Mouse (Mus musculus) heart, postnatal 10 days (tissue): ENCODE results near the gene Plcxd2. TPM values are rescaled to one million over a fixed set of nuclear protein-coding genes. Genes with fewer than 3 reads are reported as not detected.

Experiments
- DNase-seq, 2 experiments: peaks; one replicate each; pipeline ENCODE4 v3.0.0; 2021
- intact Hi-C: fragments of 180-260 bp; cut with DNase I; formaldehyde crosslinking; loops from one replicate; pipeline ENCODE4 v1.15.1; 2025
- total RNA-seq, 2 experiments: library from RNA; stranded (reverse); gene quantifications; 2 replicates each; pipeline ENCODE4 v1.2.3; 2021

Plcxd2 gene
- total RNA-seq, 2 experiments from 2014 or later: 0.19 to 0.27 TPM

DNA sequence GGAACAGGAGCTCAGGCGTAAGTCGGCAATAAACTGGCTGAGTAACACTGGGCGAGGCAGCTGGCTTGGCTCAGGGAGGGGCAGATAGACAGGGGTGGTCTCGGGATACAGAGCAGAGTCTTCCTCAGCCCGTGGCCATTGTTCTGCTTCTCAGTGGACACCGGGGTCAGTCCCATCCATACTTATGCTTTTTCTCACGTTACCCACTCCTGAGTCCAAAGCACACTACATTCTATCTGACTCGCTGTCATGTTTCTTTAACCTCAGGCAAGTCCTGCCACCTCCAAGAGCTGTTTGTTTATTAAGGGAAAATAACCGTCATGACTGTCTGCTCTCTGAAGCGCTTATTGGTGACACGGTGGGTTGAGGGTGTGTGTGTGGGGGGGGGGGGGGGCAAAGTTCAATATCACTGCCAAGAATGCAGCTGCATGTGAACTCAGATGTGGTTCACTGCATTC, 64.8 kb downstream of the Plcxd2 start:
- DNase-seq: no peak
- intact Hi-C loops: no loop called here

DNA sequence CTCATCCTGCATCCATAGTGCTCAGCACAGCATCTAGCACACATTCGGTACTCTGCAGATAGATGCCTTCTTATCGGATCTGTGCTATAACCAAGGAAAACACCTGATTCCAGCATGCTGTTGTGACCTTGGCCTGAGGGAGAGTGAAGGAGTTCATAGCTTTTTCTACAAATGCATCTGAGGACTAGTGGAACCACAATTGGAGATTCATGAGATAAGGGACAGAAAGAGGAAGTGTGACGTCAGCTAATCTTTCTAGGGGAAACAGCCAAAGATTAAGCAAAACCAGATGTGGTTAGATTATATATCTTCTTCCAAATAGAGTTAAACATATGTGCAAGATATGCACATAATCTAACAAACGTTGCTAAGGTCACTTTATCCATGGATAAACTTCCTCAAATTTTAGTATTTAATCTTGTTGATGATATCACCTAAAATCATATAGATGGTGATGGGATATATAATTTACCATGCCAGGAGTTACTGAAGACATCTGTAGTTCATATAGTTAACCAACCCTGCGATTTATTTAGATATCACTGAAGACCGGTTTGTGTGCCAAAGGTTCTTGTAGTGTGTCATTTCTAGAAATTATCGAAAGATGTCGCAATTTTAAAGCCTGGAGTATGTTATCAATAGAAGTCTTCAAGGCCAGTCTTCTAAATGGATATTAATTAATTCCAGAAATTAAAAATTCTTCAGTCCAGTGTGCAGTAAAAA, 67.7 kb downstream of the Plcxd2 start:
- intact Hi-C loops: no loop called here
- DNase-seq: no peak

DNA sequence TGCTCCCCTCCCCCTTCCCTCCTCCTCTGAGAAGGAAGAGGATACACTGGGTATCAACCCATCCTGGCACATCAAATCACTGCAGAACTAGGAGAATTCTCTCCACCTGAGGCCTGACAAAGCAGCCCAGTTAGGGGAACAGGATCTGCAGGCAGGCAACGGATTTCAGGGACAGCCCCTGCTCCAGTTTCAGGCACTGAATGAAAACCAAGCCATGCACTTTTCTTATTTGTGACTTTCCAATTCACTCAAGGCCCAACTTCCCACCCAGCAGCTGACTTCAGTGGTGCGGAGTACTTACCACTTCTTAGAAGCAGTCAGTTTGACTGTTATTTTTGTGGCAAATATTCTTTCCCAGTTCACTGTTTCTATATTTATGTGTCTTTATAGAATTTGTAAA, 69.3 kb downstream of the Plcxd2 start:
- intact Hi-C loops: no loop called here
- no peak for DNase-seq

DNA sequence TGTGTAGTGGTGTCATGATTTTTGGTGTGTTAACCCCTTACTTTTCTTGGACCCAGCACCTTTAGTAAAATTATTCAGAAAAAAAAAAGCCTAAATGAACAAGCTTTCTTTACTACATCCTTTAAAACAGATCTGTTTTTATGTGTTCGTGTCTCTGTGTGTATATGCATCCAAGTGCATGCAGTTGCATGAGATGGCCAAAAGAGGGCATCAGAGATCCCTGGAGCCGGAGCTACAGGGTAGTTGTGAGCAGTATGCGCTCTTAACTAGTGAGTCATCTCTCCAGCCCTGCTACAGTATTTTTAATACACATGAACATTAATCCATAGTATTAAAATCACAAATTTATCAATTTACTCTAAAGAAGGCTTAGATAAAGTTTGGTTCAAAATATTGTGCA, 70.6 kb downstream of the Plcxd2 start:
- intact Hi-C loops: no loop called here

DNA sequence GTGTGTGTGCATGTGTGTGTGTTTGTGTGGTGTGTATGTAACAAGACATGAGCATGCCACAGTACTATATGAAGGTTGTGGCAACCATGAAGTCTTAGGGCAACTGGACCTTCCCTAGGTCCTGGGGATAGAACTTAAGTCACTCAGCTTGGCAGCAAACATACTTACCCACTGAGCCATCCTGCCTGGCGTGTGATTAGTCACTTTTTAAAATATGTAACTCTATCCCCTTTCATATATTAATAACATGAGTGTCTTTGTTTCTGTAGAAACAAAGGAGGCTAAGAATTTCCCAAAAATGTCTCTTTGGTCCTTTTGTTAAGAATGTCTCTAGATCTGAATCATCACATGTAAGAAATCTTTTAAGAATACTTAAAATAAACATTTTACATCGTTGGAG, 72.6 kb downstream of the Plcxd2 start:
- DNase-seq: no peak
- intact Hi-C loops: no loop called here

More for the DNA sequence above, 70.6 kb downstream of the Plcxd2 start:
- no peak for DNase-seq

DNA sequence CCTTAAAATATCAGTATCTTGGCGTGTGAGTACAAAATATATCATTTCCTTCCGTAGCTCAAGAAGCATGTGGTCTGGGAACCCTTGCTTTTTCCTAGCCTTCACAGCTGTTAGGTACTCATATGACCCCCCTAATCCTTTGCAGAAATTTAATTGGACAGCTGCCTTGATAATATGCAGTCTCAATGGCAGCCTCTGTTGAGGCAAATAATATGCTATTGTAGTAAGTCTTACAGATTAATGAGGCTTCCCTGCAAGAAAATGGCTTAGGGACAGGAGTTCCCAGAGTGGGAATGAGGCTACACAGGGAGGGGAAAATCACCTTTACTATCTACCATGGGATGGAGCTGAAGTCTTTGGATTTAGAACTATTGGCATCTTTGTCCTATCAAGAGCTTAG, 73.5 kb downstream of the Plcxd2 start:
- intact Hi-C loops: no loop called here
- DNase-seq: no peak

DNA sequence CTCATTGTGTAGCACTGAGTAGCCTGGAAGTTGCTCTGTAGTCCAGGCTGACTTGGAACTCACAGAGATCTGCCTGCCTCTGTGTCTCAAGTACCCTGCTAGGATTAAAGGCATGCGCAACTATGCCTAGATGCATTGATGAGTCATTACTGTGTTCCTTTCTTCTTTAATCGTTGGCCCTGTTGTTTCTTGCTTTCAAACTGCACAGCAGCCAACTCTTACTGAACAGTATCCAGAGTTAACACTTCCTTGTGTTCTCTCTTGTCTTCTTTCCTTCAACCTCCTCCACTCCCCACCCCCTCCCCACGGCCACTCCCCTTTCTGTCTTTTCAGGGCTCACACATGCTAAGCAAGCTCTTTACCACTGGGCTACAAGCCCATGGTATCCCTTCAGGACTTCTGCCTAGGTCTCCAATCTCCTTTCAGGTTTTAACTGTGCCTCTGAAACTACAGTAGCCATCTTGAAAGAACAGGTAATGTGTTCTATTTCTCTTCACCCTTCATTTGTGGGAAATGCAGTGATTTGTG, 74.0 kb downstream of the Plcxd2 start:
- DNase-seq: no peak
- intact Hi-C loops: no loop called here

DNA sequence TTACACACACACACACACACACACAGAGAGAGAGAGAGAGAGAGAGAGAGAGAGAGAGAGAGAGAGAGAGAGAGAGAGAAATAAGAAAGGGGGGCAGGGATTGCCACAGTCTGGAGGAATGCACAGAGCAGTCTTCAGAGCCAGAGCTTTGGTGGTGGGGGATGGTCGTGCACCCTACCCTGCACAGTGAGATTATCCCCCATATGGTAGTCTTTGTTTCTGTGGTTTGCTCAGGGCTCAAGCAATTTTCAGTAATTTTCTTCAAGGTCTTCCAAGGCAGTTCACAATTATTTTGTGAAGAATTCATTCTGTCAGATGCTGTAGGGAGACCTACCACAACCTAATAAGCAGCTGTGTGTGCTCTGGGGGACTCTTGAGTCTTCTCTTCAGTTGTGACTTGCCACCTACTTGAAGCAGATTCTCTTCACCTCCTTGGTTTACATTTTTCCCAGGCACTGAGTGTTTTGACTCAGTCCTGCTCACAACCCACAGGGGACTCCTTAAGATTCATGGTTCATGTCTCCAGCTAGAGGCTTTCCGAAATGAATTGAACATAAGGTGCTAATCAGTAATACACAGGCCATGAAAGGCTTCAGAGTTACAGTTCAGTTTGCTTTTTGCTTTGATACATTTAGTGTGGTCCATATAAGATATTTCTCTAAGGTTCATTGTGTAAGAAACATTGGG, 75.2 kb downstream of the Plcxd2 start:
- intact Hi-C loops: no loop called here
- no peak for DNase-seq

DNA sequence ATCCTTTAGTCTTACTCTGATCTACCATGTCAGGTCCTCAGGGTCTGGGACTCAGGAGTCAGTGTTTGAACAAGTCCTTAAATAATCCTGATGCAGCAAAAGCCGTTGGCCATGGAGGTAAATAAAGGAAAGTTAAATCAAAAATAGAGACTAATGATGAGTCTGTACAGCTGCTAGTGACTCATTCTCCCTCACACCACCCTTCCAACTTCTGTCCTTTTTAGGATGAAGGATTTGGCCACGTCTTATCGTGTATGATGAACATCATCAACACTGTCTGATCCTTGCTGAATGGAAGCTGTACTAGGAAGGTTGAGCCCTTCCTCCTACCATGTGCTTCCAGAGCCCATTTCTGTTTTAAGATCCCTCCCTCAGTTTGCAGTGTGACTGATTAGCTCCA, 79.7 kb downstream of the Plcxd2 start:
- intact Hi-C loops: no loop called here
- DNase-seq: peak in 1 of 2 experiments; percentile 22

DNA sequence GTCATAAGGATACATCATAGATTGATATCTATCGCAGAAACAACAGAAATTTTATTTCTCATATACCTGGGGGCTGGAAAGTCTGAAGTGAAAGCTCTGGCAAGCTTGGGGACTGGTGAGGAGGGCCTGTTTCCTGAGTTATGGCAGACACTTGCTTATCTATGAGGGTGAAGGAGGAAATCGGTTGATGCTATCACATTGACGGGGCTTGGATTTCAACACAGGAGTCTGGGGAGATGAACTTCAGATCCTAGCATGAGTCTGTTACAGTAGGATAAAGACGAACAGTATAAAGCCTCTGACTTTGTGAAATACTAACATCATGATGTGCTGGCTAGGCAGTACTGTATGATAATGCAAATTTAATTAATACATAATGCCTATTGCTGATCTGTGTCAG, 81.9 kb downstream of the Plcxd2 start:
- DNase-seq: no peak
- intact Hi-C loops: no loop called here

DNA sequence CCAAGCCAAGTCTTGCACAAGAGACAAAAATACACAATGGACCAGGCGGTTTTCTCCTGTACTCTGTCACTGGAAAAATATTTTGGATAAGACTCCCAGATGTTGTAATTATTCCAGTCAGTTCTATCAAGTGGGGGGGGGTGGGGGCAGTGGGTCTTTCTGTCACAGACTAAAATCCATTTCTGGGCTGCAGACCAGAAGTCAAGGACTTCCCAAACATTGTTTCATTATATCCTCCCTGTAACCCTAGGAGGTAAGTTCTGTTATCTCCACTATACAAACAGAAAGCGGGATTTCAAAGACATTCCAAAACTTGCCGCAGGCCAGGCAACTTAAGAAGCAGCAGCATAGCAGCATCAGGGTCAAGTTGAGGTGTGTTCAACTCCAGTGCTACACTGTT, 82.4 kb downstream of the Plcxd2 start:
- peak in 1 of 2 experiments; percentile 18 for DNase-seq
- intact Hi-C loops: no loop called here

DNA sequence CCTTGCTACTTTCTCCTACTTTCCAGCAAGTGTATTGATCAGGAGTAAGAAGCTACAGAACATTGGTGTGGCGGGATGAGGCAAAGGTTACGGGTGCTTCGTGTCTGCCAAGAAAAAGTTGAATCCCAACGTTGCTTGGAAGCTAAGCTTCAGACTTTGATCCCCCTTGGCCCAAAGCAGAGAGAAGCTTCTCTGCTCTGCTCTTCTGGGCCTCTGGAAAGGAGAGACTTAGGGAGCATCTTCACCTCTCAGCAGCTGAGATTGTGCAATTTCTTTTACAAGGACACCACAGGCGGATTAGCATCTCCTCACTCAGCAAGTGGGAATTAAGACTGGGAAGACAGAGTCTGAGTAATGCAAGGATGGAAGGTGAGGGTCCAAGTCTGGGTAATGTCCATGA, 83.1 kb downstream of the Plcxd2 start:
- no peak for DNase-seq
- intact Hi-C loops: no loop called here

DNA sequence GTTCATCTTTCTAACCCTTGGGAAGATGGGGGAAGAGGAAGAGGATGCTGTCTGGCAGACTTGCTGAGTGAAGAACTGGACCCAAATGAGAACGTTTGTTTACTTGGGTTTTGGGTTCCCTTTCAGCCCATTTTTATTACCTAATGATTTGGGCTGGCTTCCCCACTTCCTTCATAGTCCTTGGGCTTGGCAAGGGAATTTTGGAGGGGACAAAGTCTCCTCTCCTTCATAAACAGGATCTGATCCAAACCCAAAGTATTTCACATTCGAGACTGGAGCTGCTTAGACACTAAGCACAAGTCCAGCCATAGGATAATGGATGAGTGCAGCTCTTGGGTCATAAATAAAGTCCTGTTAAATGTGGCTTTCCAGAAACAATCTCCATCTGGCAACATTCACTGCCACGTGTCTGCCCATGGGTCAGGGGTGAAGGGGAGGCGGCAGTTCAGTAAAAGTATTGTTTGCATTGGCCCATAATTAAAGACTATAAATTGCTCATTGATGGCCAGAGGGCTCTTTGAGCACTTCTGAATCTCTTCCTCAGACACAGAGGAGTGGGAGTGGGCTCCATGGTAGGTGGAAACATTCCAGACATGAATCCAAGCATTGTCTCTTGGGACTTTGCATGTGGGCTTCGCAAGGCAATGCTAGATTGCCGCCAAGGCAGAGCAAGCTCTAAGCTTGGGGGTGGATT, 86.1 kb downstream of the Plcxd2 start:
- peak in 1 of 2 experiments; percentile 11 for DNase-seq
- intact Hi-C loops: loop anchor here (2.0 kb wide), 1 partner anchor 43 kb away; no protein-coding TSS in a partner anchor

DNA sequence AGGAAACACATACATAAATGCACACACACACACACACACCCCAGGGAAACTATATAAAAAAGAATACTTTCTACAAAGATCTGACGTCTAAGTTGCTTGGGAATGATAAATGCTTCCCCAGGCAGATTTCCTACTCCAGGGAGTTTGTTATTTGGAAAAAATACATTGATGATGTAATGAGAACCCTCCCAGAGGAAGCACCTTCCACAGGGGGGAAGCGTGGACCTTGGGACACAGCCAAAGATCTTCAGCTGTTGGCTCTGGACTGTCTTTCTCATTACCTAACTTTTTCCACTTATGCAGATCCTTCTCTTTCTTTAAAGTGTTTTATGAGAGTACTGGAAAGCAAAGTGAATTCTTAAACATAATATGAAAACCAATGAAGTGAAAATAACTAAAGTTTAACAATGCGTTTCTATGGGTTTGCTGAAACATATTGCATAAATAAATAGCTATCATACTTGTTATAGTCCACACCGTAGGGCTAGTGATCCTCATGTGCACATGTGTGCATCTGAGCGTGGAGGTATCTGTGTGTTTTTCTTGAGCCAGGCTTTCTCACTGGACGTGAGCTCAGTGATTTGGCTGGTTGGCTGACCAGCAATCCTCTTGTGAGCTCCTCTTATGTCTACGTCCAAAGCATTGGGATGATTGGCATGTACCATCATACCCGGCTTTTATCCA, 87.3 kb downstream of the Plcxd2 start:
- DNase-seq: peak; percentile 62 to 75
- intact Hi-C loops: loop anchor here (2.0 kb wide), 1 partner anchor 44 kb away; no protein-coding TSS in a partner anchor

DNA sequence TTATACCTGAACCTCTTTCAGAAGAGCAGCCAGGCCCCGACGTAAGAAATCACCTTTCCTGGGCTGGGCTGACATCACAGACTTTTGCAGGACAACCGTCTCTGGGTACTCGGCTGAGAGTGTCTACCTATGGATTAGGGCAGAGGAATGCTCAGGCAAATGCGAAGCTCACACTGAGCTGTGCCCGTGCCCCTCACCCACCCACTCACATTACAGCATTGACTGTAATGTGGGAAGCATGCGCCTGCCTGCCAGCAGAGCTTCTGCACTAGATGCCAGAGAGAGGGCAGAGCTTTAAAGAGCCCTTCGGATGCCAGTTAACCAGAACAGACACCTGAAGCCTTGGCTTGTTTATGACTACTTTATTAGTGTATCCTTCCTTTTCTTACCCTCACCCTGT, 90.4 kb downstream of the Plcxd2 start:
- intact Hi-C loops: no loop called here
- DNase-seq: no peak

Other genes with a start within 250 kb of the Plcxd2 start
- gene Phldb2, start 56.6 kb downstream of the Plcxd2 start, total RNA-seq: 10 to 100 TPM; 39.9 to 61.7 TPM
- gene Cd96, start 110.0 kb upstream of the Plcxd2 start, total RNA-seq: under 1 TPM; 0.12 to 0.14 TPM
- 10 to 100 TPM; 12.4 to 14.2 TPM for gene Gm4737, start 144.9 kb upstream of the Plcxd2 start, total RNA-seq